Mouse (Mus musculus) kidney, adult 11 months (tissue): ENCODE data around the gene 2310057J18Rik.
"Not testable (repeated sequence)": the region's sequence is repeated elsewhere in the genome, so short reads cannot be mapped to it uniquely, and the experiment has no call there.

ENCODE experiments used
- DNase-seq: peaks from one replicate; pipeline ENCODE4 v3.0.0; 2022

The 2310057J18Rik gene

DNA sequence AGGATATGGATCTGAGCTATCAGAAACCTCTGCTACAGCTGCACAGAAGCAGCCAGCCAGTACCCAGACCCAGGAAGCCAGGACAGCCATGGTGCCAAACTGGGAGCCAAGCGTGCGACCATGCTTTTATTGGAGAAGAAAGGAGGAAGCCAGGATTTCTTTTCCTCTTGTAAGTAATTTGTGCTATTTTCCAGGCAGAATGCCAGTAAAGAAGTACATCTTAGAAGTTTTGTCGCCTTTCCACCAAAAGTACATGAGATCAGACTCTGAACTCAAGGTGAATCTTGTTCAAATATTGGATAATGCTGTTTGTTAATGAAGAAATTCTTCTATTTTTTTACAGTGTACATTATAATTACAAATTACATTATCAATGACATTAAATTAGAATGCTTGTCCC lies at the start of gene 2310057J18Rik:
TSS of gene 2310057J18Rik (minus strand) at position 101 of the 400 bp plus-strand sequence.
- DNase-seq: no peak

GRCm38 (mm10) chr10:29029960-29030359 lies 43.9 kb upstream of the 2310057J18Rik start:
- DNase-seq: not testable (repeated sequence)

DNA sequence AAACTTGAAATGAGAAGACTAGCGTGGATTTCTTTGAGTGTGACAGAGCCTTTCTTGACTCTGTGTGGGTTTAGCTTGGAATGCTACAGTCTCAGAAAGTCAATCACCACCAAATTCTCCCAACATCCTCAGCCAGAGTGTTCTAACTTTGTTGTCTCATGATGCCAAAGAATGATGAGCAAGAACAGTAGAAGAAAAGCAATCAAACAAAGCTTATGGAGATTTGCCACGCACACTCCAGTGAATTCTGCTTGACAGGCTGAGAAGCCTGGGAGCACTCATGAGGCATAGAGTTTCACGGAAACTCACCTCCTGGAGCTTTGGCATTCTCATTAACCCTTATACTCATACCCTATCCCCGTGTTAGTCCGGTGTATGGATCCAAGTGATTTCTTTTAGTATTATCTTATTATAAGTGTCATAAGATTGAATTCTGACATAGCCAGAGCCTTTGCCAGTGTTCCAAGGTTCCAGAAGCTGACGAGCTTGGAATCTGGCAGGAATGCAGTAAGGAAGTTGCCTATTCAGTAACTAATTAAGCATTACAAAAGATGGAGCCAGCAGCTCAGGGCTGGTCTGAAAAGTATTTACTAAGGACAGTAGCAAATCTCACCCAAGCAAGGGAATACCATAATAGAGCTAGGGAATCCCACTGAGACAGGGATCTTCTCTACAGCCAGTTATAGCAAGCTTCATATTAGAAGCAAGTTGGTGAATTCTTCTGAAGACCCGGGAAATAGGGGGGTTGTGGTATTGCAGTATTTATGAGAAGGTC lies 33.6 kb upstream of the 2310057J18Rik start:
- DNase-seq: no peak

DNA sequence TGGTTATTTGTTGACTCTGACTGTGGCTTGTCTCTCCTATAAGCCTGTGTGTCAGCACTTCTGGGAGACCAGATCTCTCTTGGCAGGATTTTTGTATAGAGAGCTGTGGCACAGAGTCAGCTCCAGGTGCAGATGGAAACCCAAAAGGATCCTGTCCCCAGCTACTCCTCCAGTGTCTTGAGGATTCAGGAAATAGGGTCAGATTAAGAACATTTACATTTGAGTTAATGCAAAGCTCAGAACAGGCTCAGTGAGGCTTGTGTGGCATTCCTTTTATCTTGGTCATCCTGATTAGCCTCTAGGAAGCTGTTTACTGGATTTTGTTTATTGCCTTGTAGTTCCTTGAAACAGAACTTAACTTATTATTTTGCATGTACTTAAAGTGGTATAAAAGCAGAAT lies 11.7 kb upstream of the 2310057J18Rik start:
- DNase-seq: no peak

GRCm38 (mm10) chr10:28988990-28989389 lies 2.9 kb upstream of the 2310057J18Rik start:
- DNase-seq: no peak

GRCm38 (mm10) chr10:28968189-28968588 lies 17.9 kb downstream of the 2310057J18Rik start:
- DNase-seq: no peak

GRCm38 (mm10) chr10:28955138-28955537 lies 31.0 kb downstream of the 2310057J18Rik start:
- DNase-seq: no peak

GRCm38 (mm10) chr10:28954515-28954914 lies 31.6 kb downstream of the 2310057J18Rik start:
- no peak for DNase-seq
